In the genomic region with DNA sequence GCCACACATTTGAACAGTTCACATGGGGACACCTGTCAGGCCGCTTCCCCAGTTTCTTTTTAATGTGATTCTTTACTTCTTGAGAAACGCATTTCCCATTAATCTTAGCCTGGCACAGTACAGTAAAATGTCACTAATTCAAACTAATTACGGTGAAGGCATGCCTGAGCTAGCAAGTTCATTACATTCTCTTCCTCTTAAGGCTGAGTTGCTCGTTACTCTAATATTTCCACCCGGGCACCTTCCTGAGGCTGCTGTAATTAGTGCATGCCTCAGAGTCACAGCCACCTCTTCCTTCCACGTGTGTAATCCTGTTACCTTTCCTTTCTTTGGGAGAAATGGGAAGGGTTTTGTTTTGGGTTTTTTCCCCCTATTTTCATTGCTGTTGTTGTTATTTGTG, we compare ENCODE assay signal across 21 mouse cellular contexts.
A peak's percentile ranks its signal among the peaks of the same experiment; 100 is the strongest.
DNase-seq lines count a peak whose midpoint lies in the region; ATAC-seq lines count a peak whose summit lies in the region.
"Had no signal": no experiment of that assay in that cellular context is flagged by ENCODE, and none has a peak within 500 bp of the region (broad histone marks: within the 10 kb centered on the region; RNA-seq: fewer than 3 reads in every experiment).

No protein-coding gene starts in this region.

- no peak overlapping the region for H3K4me2 ChIP-seq in forebrain, embryonic 11.5 days (ENCODE audit: low read depth, low read length, severe bottlenecking)
- no peak overlapping the region for H3K4me2 ChIP-seq in midbrain, embryonic 13.5 days (replicated peaks)
- H3K4me2 ChIP-seq: embryonic facial prominence, embryonic 12.5 days; liver, embryonic 11.5 days; lung, embryonic 14.5 days; midbrain, embryonic 12.5 days; neural tube, embryonic 12.5 days had no signal

- H3K27ac ChIP-seq in forebrain, embryonic 11.5 days (ENCODE audit: low read depth, low read length): no peak overlapping the region
- no peak overlapping the region for H3K27ac ChIP-seq in forebrain, embryonic 10.5 days
- peak overlapping the region; percentile 27 for H3K27ac ChIP-seq in midbrain, embryonic 13.5 days
- H3K27ac ChIP-seq in midbrain, embryonic 10.5 days (replicated peaks): no peak overlapping the region
- H3K27ac ChIP-seq: embryonic facial prominence, embryonic 12.5 days; gastrocnemius, adult 2 months; midbrain, embryonic 12.5 days; neural tube, embryonic 12.5 days had no signal

- no peak overlapping the region for H3K4me3 ChIP-seq in forebrain, embryonic 11.5 days (ENCODE audit: low read depth, low read length)
- H3K4me3 ChIP-seq in forebrain, embryonic 10.5 days: no peak overlapping the region
- H3K4me3 ChIP-seq in midbrain, embryonic 13.5 days (replicated peaks): no peak overlapping the region
- no peak overlapping the region for H3K4me3 ChIP-seq in midbrain, embryonic 10.5 days
- H3K4me3 ChIP-seq: embryonic facial prominence, embryonic 12.5 days; gastrocnemius, adult 2 months; midbrain, embryonic 12.5 days; neural tube, embryonic 12.5 days had no signal

- no peak overlapping the region for H3K9ac ChIP-seq in forebrain, embryonic 11.5 days (ENCODE audit: low read length)
- no peak overlapping the region for H3K9ac ChIP-seq in midbrain, embryonic 13.5 days (replicated peaks)
- H3K9ac ChIP-seq: embryonic facial prominence, embryonic 12.5 days; lung, embryonic 14.5 days; midbrain, embryonic 12.5 days; neural tube, embryonic 12.5 days had no signal

- no peaks in the 10 kb centered on the region for H3K27me3 ChIP-seq in forebrain, embryonic 11.5 days (ENCODE audit: control insufficient read depth, insufficient read depth, low read length)
- no peaks in the 10 kb centered on the region for H3K27me3 ChIP-seq in forebrain, embryonic 10.5 days (ENCODE audit: poor library complexity, severe bottlenecking)
- H3K27me3 ChIP-seq in midbrain, embryonic 13.5 days: no peaks in the 10 kb centered on the region
- no peaks in the 10 kb centered on the region for H3K27me3 ChIP-seq in midbrain, embryonic 10.5 days (ENCODE audit: low read depth, poor library complexity, severe bottlenecking)
- H3K27me3 ChIP-seq: embryonic facial prominence, embryonic 12.5 days; midbrain, embryonic 12.5 days; neural tube, embryonic 12.5 days had no signal

- no peaks in the 10 kb centered on the region for H3K9me3 ChIP-seq in forebrain, embryonic 11.5 days (ENCODE audit: control insufficient read depth, low read length)
- no peaks in the 10 kb centered on the region for H3K9me3 ChIP-seq in forebrain, embryonic 10.5 days
- H3K9me3 ChIP-seq in midbrain, embryonic 13.5 days: no peaks in the 10 kb centered on the region
- no peaks in the 10 kb centered on the region; the same call in 1 of the 2 replicates for H3K9me3 ChIP-seq in midbrain, embryonic 10.5 days (replicated peaks)
- H3K9me3 ChIP-seq: embryonic facial prominence, embryonic 12.5 days; midbrain, embryonic 12.5 days; neural tube, embryonic 12.5 days had no signal

- peaks cover 2% of the 10 kb centered on the region; the same call in 1 of the 2 replicates for H3K4me1 ChIP-seq in forebrain, embryonic 11.5 days (replicated peaks; ENCODE audit: control insufficient read depth, insufficient read depth, low read length)
- H3K4me1 ChIP-seq in forebrain, embryonic 10.5 days: peaks cover 32% of the 10 kb centered on the region
- peaks cover 30% of the 10 kb centered on the region for H3K4me1 ChIP-seq in midbrain, embryonic 13.5 days (replicated peaks)
- no peaks in the 10 kb centered on the region for H3K4me1 ChIP-seq in midbrain, embryonic 10.5 days
- H3K4me1 ChIP-seq: embryonic facial prominence, embryonic 12.5 days; neural tube, embryonic 12.5 days had no signal

- peak; percentile 59; the same call in 1 of the 2 replicates for ATAC-seq in forebrain, embryonic 11.5 days (replicated peaks; ENCODE audit: low FRiP score)
- ATAC-seq in midbrain, embryonic 13.5 days: no peak

- DNase-seq in forebrain, embryonic 11.5 days (ENCODE audit: low spot score): no peak
- no peak for DNase-seq in forebrain, embryonic 10.5 days (ENCODE audit: extremely low spot score, low spot score)
- DNase-seq in midbrain, embryonic 10.5 days (ENCODE audit: low spot score): no peak
- DNase-seq in gonadal fat pad, adult 2 months (ENCODE audit: low read depth): peak; percentile 23
- DNase-seq in heart, adult 9 months (ENCODE audit: low spot score in 2 of 2): no peak
- DNase-seq in ovary, postnatal 36 days (ENCODE audit: low spot score): no peak
- no peak for DNase-seq in gastrocnemius, adult 8-10 months (ENCODE audit: low spot score in 2 of 2)
- DNase-seq: adrenal gland, postnatal 10 days; cerebellum, adult 11-12 months; cerebellum, postnatal 36 days; gastrocnemius, adult 2 months; heart, adult 18-20 months; kidney, adult 2 months; lung, embryonic 14.5 days; lung, postnatal 4 days; thymus, postnatal 14 days had no signal

- whole genome bisulfite sequencing in forebrain, embryonic 11.5 days: 48% methylated on average over 6 of the region's 6 CpGs
- 58% methylated on average over 6 of the region's 6 CpGs for WGBS in forebrain, embryonic 10.5 days
- WGBS in midbrain, embryonic 13.5 days: 53% methylated on average over 6 of the region's 6 CpGs
- 75% methylated on average over 6 of the region's 6 CpGs for WGBS in midbrain, embryonic 10.5 days

- H3K36me3 ChIP-seq in forebrain, embryonic 11.5 days (ENCODE audit: control insufficient read depth, insufficient read depth, low read length): no peaks in the 10 kb centered on the region; the same call in 1 of the 2 replicates
- H3K36me3 ChIP-seq in forebrain, embryonic 10.5 days (replicated peaks): peaks cover 41% of the 10 kb centered on the region
- peaks cover 21% of the 10 kb centered on the region for H3K36me3 ChIP-seq in midbrain, embryonic 13.5 days
- H3K36me3 ChIP-seq in midbrain, embryonic 10.5 days: peaks cover 39% of the 10 kb centered on the region
- H3K36me3 ChIP-seq: embryonic facial prominence, embryonic 12.5 days; neural tube, embryonic 12.5 days had no signal
